Comparison of ENCODE assay signal across 24 mouse cellular contexts in genomic region chr2:143364193-143364592, GRCm38 (mm10).
DNase-seq lines count a peak whose midpoint lies in the region; ATAC-seq and TF ChIP-seq lines count a peak whose summit lies in the region.
"Had no signal": no experiment of that assay in that cellular context is flagged by ENCODE, and none has a peak within 500 bp of the region (broad histone marks: within the 10 kb centered on the region; RNA-seq: fewer than 3 reads in every experiment).

No protein-coding gene starts in this region.

- intact Hi-C loops in left cerebral cortex, postnatal 14 days (cut with DNase I) = loop anchor here (10.0 kb wide), 1 partner anchor 181 kb away; the partner anchor contains the start of gene Pcsk2
- intact Hi-C loops in left cerebral cortex, postnatal 36 days (cut with DNase I) = no loop called here

- H3K4me3 ChIP-seq in embryonic facial prominence, embryonic 14.5 days (ENCODE audit: low read depth, low read length) = no peak overlapping the region
- H3K4me3 ChIP-seq in embryonic facial prominence, embryonic 10.5 days = no peak overlapping the region
- H3K4me3 ChIP-seq in hindbrain, postnatal 0 days (ENCODE audit: low read length) = no peak overlapping the region
- no peak overlapping the region for H3K4me3 ChIP-seq in hindbrain, embryonic 12.5 days
- H3K4me3 ChIP-seq: embryonic facial prominence, embryonic 15.5 days; erythroblast, embryonic 14.5 days; forebrain, embryonic 15.5 days; heart, embryonic 10.5 days; hindbrain, embryonic 13.5 days; intestine, embryonic 15.5 days had no signal

- H3K4me2 ChIP-seq in embryonic facial prominence, embryonic 14.5 days (ENCODE audit: low read depth, low read length) = no peak overlapping the region
- H3K4me2 ChIP-seq in hindbrain, postnatal 0 days (ENCODE audit: low read depth, low read length) = no peak overlapping the region
- no peak overlapping the region for H3K4me2 ChIP-seq in hindbrain, embryonic 12.5 days (replicated peaks)
- H3K4me2 ChIP-seq: embryonic facial prominence, embryonic 15.5 days; forebrain, embryonic 15.5 days; hindbrain, embryonic 13.5 days; intestine, embryonic 15.5 days had no signal

- no peak for ATAC-seq in embryonic facial prominence, embryonic 14.5 days (ENCODE audit: low read depth)
- ATAC-seq in hindbrain, postnatal 0 days = no peak
- no peak for ATAC-seq in hindbrain, embryonic 12.5 days (ENCODE audit: low FRiP score)
- ATAC-seq: CD4-positive, CD25-positive, alpha-beta regulatory T cell, adult 4 months; forebrain, embryonic 15.5 days; intestine, embryonic 15.5 days had no signal

- H3K27ac ChIP-seq in embryonic facial prominence, embryonic 14.5 days (replicated peaks; ENCODE audit: low read depth, low read length) = no peak overlapping the region
- no peak overlapping the region for H3K27ac ChIP-seq in embryonic facial prominence, embryonic 10.5 days (replicated peaks)
- no peak overlapping the region for H3K27ac ChIP-seq in hindbrain, postnatal 0 days
- H3K27ac ChIP-seq in hindbrain, embryonic 12.5 days = no peak overlapping the region
- H3K27ac ChIP-seq: embryonic facial prominence, embryonic 15.5 days; forebrain, embryonic 15.5 days; heart, embryonic 10.5 days; hindbrain, embryonic 13.5 days; intestine, embryonic 15.5 days had no signal

- H3K36me3 ChIP-seq in embryonic facial prominence, embryonic 14.5 days (ENCODE audit: control insufficient read depth, insufficient read depth, low read length) = no peaks in the 10 kb centered on the region
- H3K36me3 ChIP-seq in embryonic facial prominence, embryonic 10.5 days (replicated peaks) = no peaks in the 10 kb centered on the region
- no peaks in the 10 kb centered on the region for H3K36me3 ChIP-seq in hindbrain, postnatal 0 days (ENCODE audit: insufficient read depth, low read length)
- no peaks in the 10 kb centered on the region for H3K36me3 ChIP-seq in hindbrain, embryonic 12.5 days
- H3K36me3 ChIP-seq: embryonic facial prominence, embryonic 15.5 days; forebrain, embryonic 15.5 days; G1E; heart, embryonic 10.5 days; hindbrain, embryonic 13.5 days; intestine, embryonic 15.5 days had no signal

- DNase-seq in embryonic facial prominence, embryonic 14.5 days (ENCODE audit: low spot score) = peak; percentile 15
- no peak for DNase-seq in embryonic facial prominence, embryonic 10.5 days (ENCODE audit: low spot score)
- peak; percentile 20 for DNase-seq in hindbrain, postnatal 0 days (ENCODE audit: low spot score)
- DNase-seq in left cerebral cortex, postnatal 14 days (ENCODE audit: low spot score in 2 of 2) = peak; percentile 18 to 49
- no peak for DNase-seq in left cerebral cortex, postnatal 36 days (ENCODE audit: low spot score in 2 of 2)
- DNase-seq in thymus, postnatal 36 days = no peak
- DNase-seq: adrenal gland, postnatal 10 days; B cell, adult 2 months; cerebellum, adult 18-20 months; cerebellum, adult 9-11 months; cerebellum, postnatal 36 days; gastrocnemius, postnatal 10 days; heart, adult 18-20 months; heart, postnatal 10 days; heart, postnatal 4 days had no signal

- WGBS in embryonic facial prominence, embryonic 14.5 days = 73% methylated on average over 6 of the region's 6 CpGs
- 88% methylated on average over 6 of the region's 6 CpGs for WGBS in embryonic facial prominence, embryonic 10.5 days
- WGBS in hindbrain, postnatal 0 days = 50% methylated on average over 6 of the region's 6 CpGs
- WGBS in hindbrain, embryonic 12.5 days = 86% methylated on average over 6 of the region's 6 CpGs

- TF ChIP-seq CTCF in hindbrain, postnatal 0 days (IDR thresholded peaks at IDR 0.05; ENCODE audit: low read depth) = no peak

- no peaks in the 10 kb centered on the region for H3K4me1 ChIP-seq in embryonic facial prominence, embryonic 14.5 days (ENCODE audit: control insufficient read depth, insufficient read depth, low read length)
- no peaks in the 10 kb centered on the region for H3K4me1 ChIP-seq in embryonic facial prominence, embryonic 10.5 days
- H3K4me1 ChIP-seq in hindbrain, postnatal 0 days (ENCODE audit: insufficient read depth, low read length) = no peaks in the 10 kb centered on the region
- no peaks in the 10 kb centered on the region for H3K4me1 ChIP-seq in hindbrain, embryonic 12.5 days
- H3K4me1 ChIP-seq: embryonic facial prominence, embryonic 15.5 days; heart, embryonic 10.5 days; hindbrain, embryonic 13.5 days; intestine, embryonic 15.5 days had no signal

- no peak overlapping the region for H3K9ac ChIP-seq in embryonic facial prominence, embryonic 14.5 days (ENCODE audit: low read depth, low read length)
- H3K9ac ChIP-seq in hindbrain, postnatal 0 days (replicated peaks; ENCODE audit: low read length) = no peak overlapping the region
- no peak overlapping the region for H3K9ac ChIP-seq in hindbrain, embryonic 12.5 days
- H3K9ac ChIP-seq: embryonic facial prominence, embryonic 15.5 days; forebrain, embryonic 15.5 days; hindbrain, embryonic 13.5 days; intestine, embryonic 15.5 days had no signal

- no peaks in the 10 kb centered on the region for H3K9me3 ChIP-seq in embryonic facial prominence, embryonic 14.5 days (ENCODE audit: control insufficient read depth, low read length)
- H3K9me3 ChIP-seq in embryonic facial prominence, embryonic 10.5 days = no peaks in the 10 kb centered on the region
- no peaks in the 10 kb centered on the region for H3K9me3 ChIP-seq in hindbrain, postnatal 0 days (ENCODE audit: low read length)
- H3K9me3 ChIP-seq in hindbrain, embryonic 12.5 days (replicated peaks) = no peaks in the 10 kb centered on the region
- H3K9me3 ChIP-seq: embryonic facial prominence, embryonic 15.5 days; forebrain, embryonic 15.5 days; heart, embryonic 10.5 days; hindbrain, embryonic 13.5 days; intestine, embryonic 15.5 days had no signal

- no peaks in the 10 kb centered on the region for H3K27me3 ChIP-seq in embryonic facial prominence, embryonic 14.5 days (replicated peaks; ENCODE audit: control insufficient read depth, insufficient read depth, low read length)
- no peaks in the 10 kb centered on the region for H3K27me3 ChIP-seq in embryonic facial prominence, embryonic 10.5 days (replicated peaks; ENCODE audit: low read depth, poor library complexity, severe bottlenecking)
- no peaks in the 10 kb centered on the region for H3K27me3 ChIP-seq in hindbrain, postnatal 0 days (ENCODE audit: insufficient read depth, low read length)
- H3K27me3 ChIP-seq in hindbrain, embryonic 12.5 days = no peaks in the 10 kb centered on the region
- H3K27me3 ChIP-seq: embryonic facial prominence, embryonic 15.5 days; forebrain, embryonic 15.5 days; hindbrain, embryonic 13.5 days; intestine, embryonic 15.5 days had no signal

Comparison
In these comparisons a context has a peak if more than half of its experiments do, and no peak if none do; other contexts are left out.
1. DNase-seq: peak in embryonic facial prominence, embryonic 14.5 days (single experiment), hindbrain, postnatal 0 days (single experiment) and left cerebral cortex, postnatal 14 days (2 of 2); none in embryonic facial prominence, embryonic 10.5 days (single experiment), left cerebral cortex, postnatal 36 days (0 of 2) and thymus, postnatal 36 days (0 of 2).